Mouse (Mus musculus) limb, embryonic 15.5 days (tissue): ENCODE results near the gene Obp2a. TPM values are rescaled to one million over a fixed set of nuclear protein-coding genes. Genes with fewer than 3 reads are reported as not detected.
A peak's percentile ranks its signal among the peaks of the same experiment; 100 is the strongest.
"Not testable (repeated sequence)": the region's sequence is repeated elsewhere in the genome, so short reads cannot be mapped to it uniquely, and the experiment has no call there.

Experiments used
- ATAC-seq: fragments of 200-750 bp; cut with Nextera tagmentation; 2 replicates; pipeline ENCODE4 v1.8.0; 2017; ENCODE audit warnings: low read depth, moderate TSS enrichment; ENCODE audit not compliant: insufficient number of reproducible peaks, low FRiP score, low TSS enrichment
- H3K27ac ChIP-seq: fragments of 300-500 bp; sonication (generic); 2 replicates; pipeline ENCODE4 v1.5.1; 2015; ENCODE audit warnings: moderate library complexity, mild to moderate bottlenecking, inconsistent platforms
- H3K27me3 ChIP-seq: fragments of 300-500 bp; sonication (generic); 2 replicates; pipeline ENCODE4 v1.6.1; 2015; ENCODE audit warnings: inconsistent platforms
- H3K36me3 ChIP-seq: fragments of 300-500 bp; sonication (generic); 2 replicates; pipeline ENCODE4 v1.6.1; 2015; ENCODE audit warnings: inconsistent platforms
- H3K4me1 ChIP-seq: fragments of 300-500 bp; sonication (generic); 2 replicates; pipeline ENCODE4 v1.6.1; 2015; ENCODE audit warnings: inconsistent platforms
- H3K4me2 ChIP-seq: fragments of 300-500 bp; sonication (generic); 2 replicates; pipeline ENCODE4 v1.6.1; 2015; ENCODE audit warnings: mild to moderate bottlenecking, inconsistent platforms
- H3K4me3 ChIP-seq: fragments of 300-500 bp; sonication (generic); 2 replicates; pipeline ENCODE4 v1.5.1; 2015; ENCODE audit warnings: mild to moderate bottlenecking, inconsistent platforms
- H3K9ac ChIP-seq: fragments of 300-500 bp; sonication (generic); 2 replicates; pipeline ENCODE4 v1.6.1; 2015; ENCODE audit warnings: inconsistent platforms
- H3K9me3 ChIP-seq: fragments of 300-500 bp; sonication (generic); 2 replicates; pipeline ENCODE4 v1.6.1; 2016; ENCODE audit warnings: inconsistent platforms
- whole genome bisulfite sequencing: fragments of 180-500 bp; shearing (Covaris S2); methylation state at CpG from one replicate; pipeline ENCODE4 v1.1.7; 2015; 5-methylcytosine and 5-hydroxymethylcytosine counted together
- polyA plus RNA-seq: library from polyadenylated mRNA; unstranded; fragments of >200 nt; fragmentation: Nextera tagmentation; extraction: Ambion mirVana; gene quantifications from 2 replicates; pipeline ENCODE4 v1.2.1, GENCODE M21; 2015

The Obp2a gene
- polyA plus RNA-seq, 1 experiment from 2014 or later: not detected

DNA sequence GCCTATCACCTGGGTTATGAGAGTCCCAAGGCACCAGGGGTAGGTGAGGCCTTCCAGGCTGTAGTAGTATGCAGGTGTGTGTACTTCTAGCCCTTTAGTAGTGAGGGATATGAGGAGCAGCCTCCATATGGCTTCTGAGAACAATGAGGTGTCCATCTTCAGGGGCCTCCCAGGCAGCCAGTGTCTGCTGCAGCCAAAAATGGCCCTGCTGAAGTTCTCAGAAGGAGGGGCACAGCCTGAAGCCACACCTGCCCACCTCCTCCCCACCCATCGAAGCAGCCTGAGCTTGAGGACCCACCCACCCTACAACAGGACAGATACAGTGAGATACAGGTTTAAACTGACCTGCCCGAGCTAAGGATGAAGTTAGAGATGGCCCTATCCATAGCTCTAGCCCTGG lies 17.4 kb upstream of the Obp2a start, which contains the start of gene Lcn10:
Lcn10 (plus strand) TSS at position 301 of the 400 bp plus-strand sequence.
- 67% methylated on average over 2 of the region's 2 CpGs for WGBS
- Histone ChIP-seq H3K4me3 (no peak within 1 kb of the TSS), H3K36me3 (no peaks in the 10 kb centered on the region), H3K27me3 (0 out of 2 replicates have a peak, but pooled peaks cover 5% of the 10 kb centered on the region), H3K27ac (no peak within 1 kb of the TSS), H3K9me3 (no peaks in the 10 kb centered on the region), H3K4me2 (no peak within 1 kb of the TSS), H3K9ac (no peak within 1 kb of the TSS), H3K4me1 (no peaks in the 10 kb centered on the region)
- no peak for ATAC-seq

DNA sequence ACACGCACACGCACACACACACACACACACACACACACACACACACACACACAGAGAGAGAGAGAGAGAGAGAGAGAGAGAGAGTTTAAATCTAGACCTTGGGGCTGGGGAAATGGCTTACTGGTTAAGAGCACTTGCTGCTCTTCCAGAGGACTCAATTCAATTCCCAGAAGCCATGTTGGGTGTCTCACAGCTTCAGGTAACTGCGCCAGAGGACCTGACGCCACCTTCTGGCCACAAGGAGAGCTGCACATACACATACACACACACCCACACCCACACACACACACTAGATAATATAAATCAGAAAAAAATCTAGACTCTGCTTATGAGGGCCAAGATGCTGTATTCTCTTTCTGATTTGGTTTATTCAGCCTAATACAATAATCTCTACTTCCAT lies 12.9 kb upstream of the Obp2a start:
- H3K27ac ChIP-seq: no peak overlapping the region
- ATAC-seq: no peak
- WGBS: 67% methylated on average over 4 of the region's 4 CpGs
- 0 out of 2 replicates have a peak, but pooled peaks cover 5% of the 10 kb centered on the region for H3K27me3 ChIP-seq
- H3K9me3 ChIP-seq: no peaks in the 10 kb centered on the region
- H3K4me3 ChIP-seq: no peak overlapping the region
- no peaks in the 10 kb centered on the region for H3K36me3 ChIP-seq
- H3K9ac ChIP-seq: no peak overlapping the region
- no peak overlapping the region for H3K4me2 ChIP-seq
- no peaks in the 10 kb centered on the region for H3K4me1 ChIP-seq

DNA sequence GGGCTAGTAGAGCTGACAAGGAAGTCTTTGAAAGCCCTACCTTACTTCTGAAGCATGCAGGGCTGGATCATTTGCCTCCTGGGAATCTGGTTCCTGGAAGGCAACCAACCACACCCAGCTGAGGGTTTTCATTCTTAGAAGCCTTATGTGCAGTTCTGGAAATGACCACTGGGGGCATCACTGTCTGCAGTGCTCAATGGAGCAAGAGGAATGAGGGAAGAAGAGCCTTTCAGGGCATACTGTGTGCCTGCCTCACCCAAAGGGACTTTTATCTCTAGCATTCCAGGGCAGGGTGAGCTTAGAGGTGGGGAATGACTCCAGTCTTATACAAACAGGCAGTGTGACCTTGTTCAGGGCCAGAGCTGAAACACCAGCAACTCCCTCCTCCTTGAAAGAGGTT lies 5.2 kb upstream of the Obp2a start:
- Histone ChIP-seq H3K4me2 (no peak overlapping the region), H3K36me3 (no peaks in the 10 kb centered on the region), H3K9ac (no peak overlapping the region), H3K4me1 (peaks cover 4% of the 10 kb centered on the region; the same call in 1 of the 2 replicates), H3K9me3 (no peaks in the 10 kb centered on the region), H3K27me3 (no peaks in the 10 kb centered on the region), H3K4me3 (no peak overlapping the region), H3K27ac (no peak overlapping the region)
- no peak for ATAC-seq

DNA sequence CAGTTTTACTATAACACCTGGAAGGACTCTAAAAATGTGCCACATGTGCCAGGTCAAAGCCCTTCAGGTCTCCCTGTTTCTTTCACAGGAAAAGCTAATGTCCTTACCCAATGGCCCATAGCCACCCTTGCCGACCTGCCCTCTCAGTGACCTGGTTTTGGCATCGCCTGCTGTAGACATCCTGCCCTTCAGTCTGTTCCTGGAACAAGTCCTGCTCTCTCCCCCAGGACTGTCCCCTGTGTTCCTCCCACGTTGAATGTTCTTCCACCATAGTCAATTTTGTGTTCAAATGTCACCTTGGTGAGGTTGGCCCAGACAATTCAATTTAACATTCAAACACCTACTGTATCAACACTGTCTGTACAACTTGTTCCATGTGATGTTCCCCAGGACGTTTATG lies 2.9 kb upstream of the Obp2a start:
- H3K9me3 ChIP-seq: no peaks in the 10 kb centered on the region
- no peaks in the 10 kb centered on the region for H3K27me3 ChIP-seq
- ATAC-seq: no peak
- no peak overlapping the region for H3K9ac ChIP-seq
- H3K4me2 ChIP-seq: no peak overlapping the region
- H3K4me3 ChIP-seq: no peak overlapping the region
- peaks cover 4% of the 10 kb centered on the region; the same call in 1 of the 2 replicates for H3K4me1 ChIP-seq
- H3K36me3 ChIP-seq: no peaks in the 10 kb centered on the region
- WGBS: 56% methylated on average over 4 of the region's 4 CpGs
- H3K27ac ChIP-seq: no peak overlapping the region

DNA sequence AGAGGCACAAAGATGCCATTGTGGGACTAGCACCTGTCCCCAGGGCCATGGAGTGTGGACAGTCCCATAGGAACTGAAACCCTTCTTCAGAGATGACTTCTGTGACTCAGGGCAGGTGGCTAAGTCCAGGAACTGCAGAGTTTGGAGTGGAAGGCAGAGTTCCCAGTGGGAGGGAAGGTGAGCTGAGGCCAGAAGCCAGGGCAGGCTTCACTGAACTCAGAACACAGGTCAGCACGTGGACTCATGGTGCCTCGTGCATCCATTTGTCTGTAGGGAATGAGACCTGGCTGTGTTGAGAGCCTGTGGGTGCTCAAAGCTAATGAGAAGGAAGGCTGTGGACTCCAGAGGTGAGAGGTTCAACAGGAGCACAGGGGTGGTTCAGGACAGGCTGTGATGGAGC lies 1.1 kb upstream of the Obp2a start:
- WGBS: 79% methylated on average over 2 of the region's 2 CpGs
- H3K27ac ChIP-seq: no peak overlapping the region
- no peaks in the 10 kb centered on the region for H3K36me3 ChIP-seq
- H3K9me3 ChIP-seq: no peaks in the 10 kb centered on the region
- H3K27me3 ChIP-seq: no peaks in the 10 kb centered on the region
- no peak overlapping the region for H3K4me3 ChIP-seq
- H3K9ac ChIP-seq: no peak overlapping the region
- H3K4me1 ChIP-seq: peaks cover 4% of the 10 kb centered on the region; the same call in 1 of the 2 replicates
- no peak for ATAC-seq
- no peak overlapping the region for H3K4me2 ChIP-seq

DNA sequence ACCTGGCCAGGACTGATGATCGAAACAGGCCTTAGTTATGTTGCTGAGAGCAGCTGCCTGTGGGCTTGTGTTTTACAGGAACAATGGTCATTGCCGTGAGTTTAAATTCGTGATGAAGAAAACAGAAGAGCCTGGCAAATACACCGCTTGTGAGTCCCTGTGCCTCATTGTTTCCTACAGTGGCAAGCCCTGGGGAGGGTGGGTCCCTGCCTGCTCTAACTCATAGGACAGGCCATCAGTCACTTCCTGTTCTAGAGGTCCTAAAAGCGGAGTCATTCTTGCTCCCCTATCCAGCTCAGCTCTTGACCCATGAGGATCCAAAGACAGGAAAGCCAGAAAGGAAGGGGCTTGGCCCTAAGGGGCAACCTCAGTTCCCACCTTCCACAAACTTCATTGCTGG lies 1.2 kb downstream of the Obp2a start:
- Histone ChIP-seq H3K4me1 (no peaks in the 10 kb centered on the region), H3K36me3 (no peaks in the 10 kb centered on the region), H3K9me3 (no peaks in the 10 kb centered on the region), H3K4me3 (no peak overlapping the region), H3K9ac (no peak overlapping the region), H3K4me2 (no peak overlapping the region), H3K27ac (no peak overlapping the region), H3K27me3 (no peaks in the 10 kb centered on the region)
- ATAC-seq: no peak
- WGBS: 71% methylated on average over 5 of the region's 5 CpGs

DNA sequence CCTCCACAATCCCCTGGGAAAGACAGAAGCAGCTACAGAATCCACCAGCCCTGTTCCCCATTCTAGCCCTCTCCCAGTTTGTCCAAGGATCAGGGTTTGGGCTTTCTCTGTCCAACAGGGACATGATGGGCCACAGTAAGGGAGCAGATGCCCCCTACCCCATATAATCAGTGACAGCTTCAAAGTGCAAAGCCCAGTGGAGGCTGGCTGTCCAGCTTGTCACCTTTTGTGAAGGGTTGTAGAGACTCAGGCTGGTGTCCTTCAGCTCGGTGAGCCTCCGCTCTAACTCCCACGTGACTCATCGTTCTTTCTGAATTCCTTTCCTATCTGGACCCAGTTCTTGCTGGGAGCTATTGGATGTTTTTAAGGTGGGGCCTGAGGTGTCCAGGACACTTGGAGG lies 3.9 kb downstream of the Obp2a start:
- Histone ChIP-seq H3K27ac (no peak overlapping the region), H3K4me1 (peaks cover 11% of the 10 kb centered on the region), H3K4me2 (no peak overlapping the region), H3K27me3 (no peaks in the 10 kb centered on the region), H3K36me3 (peaks cover 4% of the 10 kb centered on the region; the same call in 1 of the 2 replicates), H3K4me3 (no peak overlapping the region), H3K9ac (no peak overlapping the region), H3K9me3 (no peaks in the 10 kb centered on the region)
- WGBS: 78% methylated on average over 4 of the region's 4 CpGs
- ATAC-seq: no peak

DNA sequence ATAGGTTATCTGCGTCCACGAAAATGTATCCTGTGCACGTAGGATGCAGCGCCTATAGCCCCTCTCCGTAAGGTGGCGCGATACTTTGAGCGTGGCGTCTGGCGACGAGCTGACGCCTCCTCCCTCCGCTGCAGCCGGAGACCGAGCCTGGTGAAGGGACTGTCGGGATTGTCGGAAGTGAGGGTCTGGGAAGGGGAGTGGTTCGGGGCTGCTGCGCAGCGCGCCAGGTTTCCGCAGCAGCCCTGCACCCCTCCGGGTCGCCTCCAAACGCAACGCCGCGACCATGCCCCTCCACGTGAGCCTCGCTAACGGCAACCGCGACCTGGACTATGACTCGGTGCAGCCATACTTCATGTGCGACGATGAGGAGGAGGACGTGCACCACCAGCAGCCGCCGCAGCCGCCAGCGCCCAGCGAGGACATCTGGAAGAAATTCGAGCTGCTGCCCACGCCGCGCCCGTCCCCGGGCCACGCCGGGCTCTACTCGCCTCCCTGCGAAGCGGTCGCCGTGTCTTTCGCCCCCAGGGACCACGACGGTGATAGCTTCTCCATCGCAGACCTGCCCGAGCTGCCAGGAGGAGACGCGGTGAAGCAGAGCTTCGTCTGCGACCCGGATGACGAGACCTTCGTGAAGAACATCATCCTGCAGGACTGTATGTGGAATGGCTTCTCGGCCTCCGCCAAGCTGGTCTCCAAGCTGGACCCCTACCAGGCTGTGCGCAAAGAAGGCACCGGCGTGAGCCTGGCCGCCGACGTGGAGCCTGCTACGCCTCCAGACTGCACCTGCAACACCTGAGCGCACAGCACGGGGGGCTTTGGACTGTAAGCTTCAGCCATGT lies 7.0 kb downstream of the Obp2a start, which contains the start of gene Bmyc:
Bmyc (plus strand) TSS at position 97 of the 839 bp plus-strand sequence.
- H3K27ac ChIP-seq: peak within 1 kb of the TSS; percentile 88
- peaks cover 15% of the 10 kb centered on the region for H3K4me1 ChIP-seq
- peaks cover 8% of the 10 kb centered on the region; the same call in 1 of the 2 replicates for H3K36me3 ChIP-seq
- H3K9ac ChIP-seq: peak within 1 kb of the TSS; percentile 68
- H3K9me3 ChIP-seq: no peaks in the 10 kb centered on the region
- H3K4me3 ChIP-seq: peak within 1 kb of the TSS; percentile 70
- peak; percentile 89 for ATAC-seq
- WGBS: under 1% methylated on average over 78 of the region's 78 CpGs
- H3K27me3 ChIP-seq: no peaks in the 10 kb centered on the region
- H3K4me2 ChIP-seq: peak within 1 kb of the TSS; percentile 81

DNA sequence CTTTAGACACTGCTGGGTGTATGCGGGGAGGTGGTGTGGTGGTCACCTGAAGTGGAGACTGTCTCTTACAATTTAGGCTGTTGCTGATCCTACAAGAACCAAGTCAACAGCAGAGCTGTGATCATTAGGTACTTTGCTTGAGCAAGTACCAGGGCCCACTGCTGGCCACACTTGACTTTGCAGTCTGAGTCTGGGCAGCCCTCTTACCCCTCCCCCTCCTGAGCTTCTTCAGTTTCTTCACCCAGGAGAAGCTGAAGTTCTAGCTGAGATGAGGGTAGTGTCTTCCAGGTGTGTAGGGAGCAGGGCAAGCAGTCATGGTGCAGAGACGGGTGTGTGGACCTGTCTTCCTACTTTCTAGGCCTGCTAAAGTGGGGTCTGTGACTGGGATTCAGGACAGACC lies 8.3 kb downstream of the Obp2a start:
- no peak for ATAC-seq
- H3K36me3 ChIP-seq: peaks cover 8% of the 10 kb centered on the region; the same call in 1 of the 2 replicates
- no peak overlapping the region for H3K4me2 ChIP-seq
- peaks cover 15% of the 10 kb centered on the region for H3K4me1 ChIP-seq
- H3K4me3 ChIP-seq: no peak overlapping the region
- 76% methylated on average over 2 of the region's 2 CpGs for WGBS
- H3K27ac ChIP-seq: no peak overlapping the region
- no peaks in the 10 kb centered on the region for H3K9me3 ChIP-seq
- no peak overlapping the region for H3K9ac ChIP-seq
- H3K27me3 ChIP-seq: no peaks in the 10 kb centered on the region

DNA sequence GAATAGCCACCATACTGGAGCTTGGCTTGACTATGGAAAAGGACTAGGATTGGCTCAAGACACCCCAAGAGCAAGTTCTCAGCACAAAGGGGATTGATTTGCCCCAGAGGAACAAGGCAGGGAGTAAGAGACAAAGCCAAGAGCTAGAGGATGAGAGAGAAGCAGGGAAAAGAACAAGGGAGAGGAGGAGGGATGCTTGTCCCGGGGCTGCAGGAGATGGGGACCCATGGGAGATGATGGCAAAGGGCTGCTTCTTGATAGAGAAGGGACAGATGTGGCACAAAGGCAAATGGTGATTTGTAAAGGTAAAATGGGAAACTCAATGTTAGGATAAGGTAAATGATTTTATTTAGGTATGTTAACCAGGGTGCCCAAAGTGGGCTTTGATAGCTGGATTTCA lies 9.2 kb downstream of the Obp2a start:
- H3K4me1 ChIP-seq: peaks cover 15% of the 10 kb centered on the region
- H3K9ac ChIP-seq, H3K27me3 ChIP-seq, H3K27ac ChIP-seq, H3K4me3 ChIP-seq, H3K9me3 ChIP-seq, ATAC-seq, H3K4me2 ChIP-seq, H3K36me3 ChIP-seq: not testable (repeated sequence)
- WGBS: 96% methylated on average over 1 of the region's 1 CpGs

DNA sequence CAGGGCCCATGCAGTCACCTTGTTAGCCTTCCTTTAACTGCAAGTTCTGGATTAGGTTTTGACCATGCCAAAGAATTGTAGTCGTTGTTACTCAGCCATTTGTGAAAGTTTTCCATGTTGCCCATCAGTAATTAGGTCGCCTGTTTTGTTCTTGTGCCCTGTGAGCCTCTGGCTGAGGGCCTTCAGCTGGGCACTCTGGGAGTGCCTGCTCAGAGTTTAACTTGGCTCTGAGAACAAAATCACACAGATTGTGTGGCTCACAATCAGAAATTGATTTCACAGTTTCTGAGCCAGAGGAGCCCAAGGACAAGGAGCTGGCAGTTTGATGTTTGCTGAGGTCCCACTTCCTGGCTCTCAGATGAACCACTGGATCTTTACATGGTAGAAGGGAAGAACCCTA lies 9.9 kb downstream of the Obp2a start:
- WGBS: 57% methylated on average over 2 of the region's 2 CpGs
- not testable (repeated sequence) for H3K27ac ChIP-seq, H3K9ac ChIP-seq, H3K4me2 ChIP-seq, H3K36me3 ChIP-seq, H3K27me3 ChIP-seq, H3K4me3 ChIP-seq, H3K9me3 ChIP-seq, ATAC-seq
- H3K4me1 ChIP-seq: peaks cover 15% of the 10 kb centered on the region

DNA sequence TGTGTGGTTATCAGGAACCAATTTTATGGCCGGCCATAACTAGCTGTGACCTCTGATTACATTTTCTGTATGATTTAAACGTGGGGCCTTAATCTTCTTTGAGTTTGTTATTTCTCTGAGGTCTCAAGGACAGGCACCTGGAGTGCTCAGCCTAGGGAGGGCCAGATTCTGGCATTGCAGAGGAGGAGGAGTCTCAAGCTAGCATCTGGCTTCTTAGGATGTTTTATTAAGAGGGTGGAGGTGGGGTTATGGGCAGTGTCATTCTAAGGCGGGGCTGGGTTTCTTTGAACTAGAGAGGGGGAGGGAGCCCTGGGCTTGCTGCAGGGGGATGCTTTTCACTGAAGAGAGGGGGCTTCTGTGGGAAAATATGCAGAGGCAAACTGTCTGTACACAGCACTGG lies 11.8 kb downstream of the Obp2a start:
- not testable (repeated sequence) for H3K27ac ChIP-seq, ATAC-seq, H3K4me2 ChIP-seq, H3K9me3 ChIP-seq, H3K4me3 ChIP-seq, H3K27me3 ChIP-seq, H3K9ac ChIP-seq, H3K36me3 ChIP-seq
- H3K4me1 ChIP-seq: peaks cover 15% of the 10 kb centered on the region
- 21% methylated on average over 3 of the region's 3 CpGs for WGBS
